Mouse (Mus musculus): ENCODE results near the gene Ovol2.
A peak's percentile ranks its signal among the peaks of the same experiment; 100 is the strongest.

Gene Ovol2

GRCm38 (mm10) chr2:144311372-144311771 is 20.6 kb downstream of the Ovol2 start:
- DNase-seq (ENCODE audit: low read depth) = no peak

GRCm38 (mm10) chr2:144310273-144310672 is 21.7 kb downstream of the Ovol2 start:
- DNase-seq (ENCODE audit: low read depth) = peak; percentile 7

GRCm38 (mm10) chr2:144308561-144308960 is 23.4 kb downstream of the Ovol2 start:
- DNase-seq (ENCODE audit: low read depth) = no peak

- no peak for DNase-seq (ENCODE audit: low read depth)
Measured at GRCm38 (mm10) chr2:144305721-144306294, 26.1 kb downstream of the Ovol2 start.

GRCm38 (mm10) chr2:144301101-144301500 is 30.8 kb downstream of the Ovol2 start:
- DNase-seq (ENCODE audit: low read depth) = no peak

GRCm38 (mm10) chr2:144299749-144300669 is 31.9 kb downstream of the Ovol2 start:
- no peak for DNase-seq (ENCODE audit: low read depth)

GRCm38 (mm10) chr2:144295145-144295735 is 36.7 kb downstream of the Ovol2 start:
- no peak for DNase-seq (ENCODE audit: low read depth)

- no peak for DNase-seq (ENCODE audit: low read depth)
Measured at GRCm38 (mm10) chr2:144291600-144292305, 40.2 kb downstream of the Ovol2 start.

- no peak for DNase-seq (ENCODE audit: low read depth)
Measured at GRCm38 (mm10) chr2:144290321-144290720, 41.6 kb downstream of the Ovol2 start.

- DNase-seq (ENCODE audit: low read depth) = no peak
Measured at GRCm38 (mm10) chr2:144281417-144281816, 50.5 kb downstream of the Ovol2 start.

GRCm38 (mm10) chr2:144280568-144280967 is 51.4 kb downstream of the Ovol2 start:
- no peak for DNase-seq (ENCODE audit: low read depth)

- DNase-seq (ENCODE audit: low read depth) = no peak
Measured at GRCm38 (mm10) chr2:144279742-144280141, 52.2 kb downstream of the Ovol2 start.

- DNase-seq (ENCODE audit: low read depth) = no peak
Measured at GRCm38 (mm10) chr2:144276885-144277284, 55.1 kb downstream of the Ovol2 start.

GRCm38 (mm10) chr2:144274741-144275140 is 57.2 kb downstream of the Ovol2 start:
- DNase-seq (ENCODE audit: low read depth) = no peak

GRCm38 (mm10) chr2:144272088-144272487 is 59.9 kb downstream of the Ovol2 start:
- DNase-seq (ENCODE audit: low read depth) = no peak

- peak; percentile 70 for DNase-seq (ENCODE audit: low read depth)
Measured at GRCm38 (mm10) chr2:144270507-144271420, 61.2 kb downstream of the Ovol2 start, which contains the start of the genes Mgme1 and Snx5. Mgme1 (plus strand) TSS chr2:144270663. Snx5 (minus strand) TSS chr2:144270906.

GRCm38 (mm10) chr2:144269679-144270475 is 62.1 kb downstream of the Ovol2 start:
- DNase-seq (ENCODE audit: low read depth) = no peak

- DNase-seq (ENCODE audit: low read depth) = no peak
Measured at GRCm38 (mm10) chr2:144269306-144269650, 62.7 kb downstream of the Ovol2 start.

- no peak for DNase-seq (ENCODE audit: low read depth)
Measured at GRCm38 (mm10) chr2:144268446-144269305, 63.3 kb downstream of the Ovol2 start.

GRCm38 (mm10) chr2:144267731-144268015 is 64.3 kb downstream of the Ovol2 start:
- no peak for DNase-seq (ENCODE audit: low read depth)
